Mouse (Mus musculus) MEL (cell line): Measurements from ENCODE around the gene 0610010F05Rik. TPM values are rescaled to one million over a fixed set of nuclear protein-coding genes. Genes with fewer than 3 reads are reported as not detected.
"Not testable (repeated sequence)": the region's sequence is repeated elsewhere in the genome, so short reads cannot be mapped to it uniquely, and the experiment has no call there.

Experiments
- DNase-seq: peaks from one replicate; pipeline ENCODE4 v3.0.0; 2011; ENCODE audit warnings: low read depth, low spot score
- H3K27ac ChIP-seq: 2 replicates; pipeline ENCODE4 v1.5.1; 2012; ENCODE audit warnings: low read depth, mild to moderate bottlenecking, control low read depth, low read length, moderate library complexity; ENCODE audit not compliant: control insufficient read depth
- H3K27me3 ChIP-seq, 2 experiments: fragments of 150-350 bp in 1 of 2; sonication (generic) in 1 of 2; 2 replicates each; pipeline ENCODE4 v1.6.1; 2012; ENCODE audit warnings: low read length in 2 of 2, mild to moderate bottlenecking in 2 of 2, improper control_type of control experiment in 1 of 2, moderate library complexity in 1 of 2; ENCODE audit not compliant: insufficient read depth in 2 of 2, control insufficient read depth in 1 of 2
- H3K36me3 ChIP-seq, 2 experiments: 2 replicates each; pipeline ENCODE4 v1.6.1; 2012 to 2014; ENCODE audit warnings: low read length in 2 of 2, improper control_type of control experiment in 1 of 2, inconsistent platforms in 1 of 2, mild to moderate bottlenecking in 1 of 2; ENCODE audit not compliant: insufficient read depth in 2 of 2, control insufficient read depth in 1 of 2
- H3K4me1 ChIP-seq, 2 experiments: fragments of 150-350 bp in 1 of 2; sonication (generic) in 1 of 2; 2 replicates each; pipeline ENCODE4 v1.6.1; 2012; ENCODE audit warnings: low read length in 2 of 2, improper control_type of control experiment in 1 of 2, mild to moderate bottlenecking in 1 of 2; ENCODE audit not compliant: insufficient read depth in 2 of 2, control insufficient read depth in 1 of 2
- H3K4me3 ChIP-seq, 2 experiments: fragments of 150-350 bp in 1 of 2; sonication (generic) in 1 of 2; 2 replicates each; pipeline ENCODE4 v1.5.1; 2012; ENCODE audit warnings: low read depth in 2 of 2, low read length in 2 of 2, mild to moderate bottlenecking in 2 of 2, moderate library complexity in 2 of 2, control low read depth in 1 of 2, improper control_type of control experiment in 1 of 2; ENCODE audit not compliant: control insufficient read depth in 1 of 2, insufficient read depth in 1 of 2
- H3K79me2 ChIP-seq: 2 replicates; pipeline ENCODE4 v1.6.1; 2012; ENCODE audit warnings: mild to moderate bottlenecking, low read length, moderate library complexity; ENCODE audit not compliant: control insufficient read depth, poor library complexity, insufficient read depth
- H3K9ac ChIP-seq: 2 replicates; pipeline ENCODE4 v1.6.1; 2012; ENCODE audit warnings: low read depth, mild to moderate bottlenecking, control low read depth, low read length, moderate library complexity; ENCODE audit not compliant: control insufficient read depth, poor library complexity, severe bottlenecking
- H3K9me3 ChIP-seq: fragments of 150-350 bp; sonication (generic); replicated peaks from 2 replicates; pipeline ENCODE4 v1.6.1; 2012; ENCODE audit warnings: mild to moderate bottlenecking, low read length, improper control_type of control experiment, moderate library complexity; ENCODE audit not compliant: insufficient read depth
- CHD2 ChIP-seq: IDR thresholded peaks from 2 replicates; pipeline ENCODE4 v1.6.1; 2011; ENCODE audit warnings: low read length, improper control_type of control experiment
- E2F4 ChIP-seq: IDR thresholded peaks from 2 replicates; pipeline ENCODE4 v1.6.1; 2011; ENCODE audit warnings: low read depth, low read length, improper control_type of control experiment, borderline replicate concordance
- ELF1 ChIP-seq: IDR thresholded peaks from 2 replicates; pipeline ENCODE4 v1.6.1; 2014; ENCODE audit warnings: low read depth, mild to moderate bottlenecking, inconsistent platforms, low read length, improper control_type of control experiment, moderate library complexity
- EP300 ChIP-seq, 2 experiments: IDR thresholded peaks; 2 replicates each; pipeline ENCODE4 v1.6.1; 2011; ENCODE audit warnings: improper control_type of control experiment in 2 of 2, low read length in 2 of 2, low read depth in 1 of 2, mild to moderate bottlenecking in 1 of 2
- ETS1 ChIP-seq: IDR thresholded peaks from 2 replicates; pipeline ENCODE4 v1.6.1; 2012; ENCODE audit warnings: low read depth, mild to moderate bottlenecking, inconsistent platforms, low read length, improper control_type of control experiment, moderate library complexity
- GABPA ChIP-seq: IDR thresholded peaks from 2 replicates; pipeline ENCODE4 v1.6.1; 2012; ENCODE audit warnings: low read depth, mild to moderate bottlenecking, inconsistent platforms, low read length, improper control_type of control experiment, moderate library complexity
- GATA1 ChIP-seq: IDR thresholded peaks from 2 replicates; pipeline ENCODE4 v1.6.1; 2011; ENCODE audit warnings: low read depth, low read length, improper control_type of control experiment
- HCFC1 ChIP-seq: IDR thresholded peaks from 2 replicates; pipeline ENCODE4 v1.6.1; 2012; ENCODE audit warnings: low read depth, mild to moderate bottlenecking, inconsistent platforms, low read length, improper control_type of control experiment, moderate library complexity
- KAT2A ChIP-seq: conservative IDR thresholded peaks from 2 replicates; pipeline ENCODE4 v1.6.1; 2012; ENCODE audit warnings: low read depth, low read length, improper control_type of control experiment, inconsistent platforms
- MAX ChIP-seq: IDR thresholded peaks from 2 replicates; pipeline ENCODE4 v1.6.1; 2011; ENCODE audit warnings: low read length, improper control_type of control experiment
- MAZ ChIP-seq: IDR thresholded peaks from 2 replicates; pipeline ENCODE4 v1.6.1; 2012; ENCODE audit warnings: low read depth, mild to moderate bottlenecking, inconsistent platforms, low read length, improper control_type of control experiment
- MXI1 ChIP-seq: IDR thresholded peaks from 2 replicates; pipeline ENCODE4 v1.6.1; 2011; ENCODE audit warnings: mild to moderate bottlenecking, low read depth, low read length, improper control_type of control experiment
- MYB ChIP-seq: IDR thresholded peaks from 2 replicates; pipeline ENCODE4 v1.6.1; 2011; ENCODE audit warnings: mild to moderate bottlenecking, low read depth, low read length, improper control_type of control experiment
- MYC ChIP-seq: IDR thresholded peaks from 2 replicates; pipeline ENCODE4 v1.6.1; 2011; ENCODE audit warnings: low read depth, mild to moderate bottlenecking, low read length, improper control_type of control experiment, moderate library complexity
- NELFE ChIP-seq: IDR thresholded peaks from 2 replicates; pipeline ENCODE4 v1.6.1; 2011; ENCODE audit warnings: low read depth, low read length, improper control_type of control experiment
- POLR2AphosphoS5 ChIP-seq: IDR thresholded peaks from 2 replicates; pipeline ENCODE4 v1.6.1; 2012; ENCODE audit warnings: low read depth, borderline replicate concordance, mild to moderate bottlenecking, inconsistent platforms, low read length, moderate library complexity, mixed read lengths
- SMC3 ChIP-seq: IDR thresholded peaks from 2 replicates; pipeline ENCODE4 v1.6.1; 2011; ENCODE audit warnings: low read depth, low read length, improper control_type of control experiment
- TAL1 ChIP-seq: IDR thresholded peaks from 2 replicates; pipeline ENCODE4 v1.6.1; 2012; ENCODE audit warnings: mild to moderate bottlenecking, inconsistent platforms, low read length, moderate library complexity, mixed read lengths
- TBP ChIP-seq: IDR thresholded peaks from 2 replicates; pipeline ENCODE4 v1.8.0; 2011; ENCODE audit warnings: low read depth, low read length, improper control_type of control experiment
- UBTF ChIP-seq: IDR thresholded peaks from 2 replicates; pipeline ENCODE4 v1.6.1; 2012; ENCODE audit warnings: low read depth, mild to moderate bottlenecking, inconsistent platforms, low read length, improper control_type of control experiment, moderate library complexity, borderline replicate concordance; ENCODE audit not compliant: insufficient read depth
- USF1 ChIP-seq: IDR thresholded peaks from 2 replicates; pipeline ENCODE4 v1.6.1; 2014; ENCODE audit warnings: low read depth, mild to moderate bottlenecking, inconsistent platforms, low read length, improper control_type of control experiment, moderate library complexity
- ZC3H11A ChIP-seq: IDR thresholded peaks from 2 replicates; pipeline ENCODE4 v1.6.1; 2012; ENCODE audit warnings: low read depth, mild to moderate bottlenecking, inconsistent platforms, low read length, improper control_type of control experiment
- ZMIZ1 ChIP-seq: IDR thresholded peaks from 2 replicates; pipeline ENCODE4 v1.6.1; 2012; ENCODE audit warnings: low read depth, mild to moderate bottlenecking, inconsistent platforms, low read length, improper control_type of control experiment, moderate library complexity
- ZNF384 ChIP-seq: IDR thresholded peaks from 2 replicates; pipeline ENCODE4 v1.6.1; 2012; ENCODE audit warnings: low read depth, mild to moderate bottlenecking, inconsistent platforms, low read length, improper control_type of control experiment
- polyA plus RNA-seq, 2 experiments: library from polyadenylated mRNA; stranded (reverse) in 1 of 2; unstranded in 1 of 2; fragments of >175 nt in 1 of 2; fragments of >200 nt in 1 of 2; gene quantifications; 2 replicates each; pipeline versions ENCODE4 v1.2.1 to v1.2.4; 2012; ENCODE audit warnings: low replicate concordance in 2 of 2, low read depth in 1 of 2; ENCODE audit not compliant: insufficient read length in 2 of 2, insufficient read depth in 1 of 2, missing spikeins in 1 of 2
- total RNA-seq: library from RNA; depleted of rRNA; stranded (reverse); fragments of 300-350 nt; gene quantifications from 2 replicates; pipeline ENCODE4 v1.2.3, GENCODE M21; 2012

Gene 0610010F05Rik
- total and polyA plus RNA-seq, 3 experiments: 13.8 to 156 (median 14.1) TPM

DNA sequence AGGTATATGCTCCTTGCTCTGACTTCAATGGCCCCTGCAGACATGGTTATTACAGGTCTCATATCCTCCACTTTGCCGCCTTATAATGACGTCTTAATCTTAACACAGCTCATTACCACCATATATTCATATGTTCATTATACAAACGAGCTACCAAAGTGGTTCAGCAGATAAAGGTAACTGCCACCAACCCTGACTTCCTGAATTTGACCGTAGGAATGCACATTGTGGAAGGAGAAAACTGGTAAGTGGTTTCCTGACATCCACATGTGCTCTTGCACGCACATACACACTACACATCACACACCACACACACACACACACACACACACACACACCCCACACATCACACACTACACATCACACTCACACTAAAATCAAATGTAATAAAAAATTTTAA lies 18.9 kb downstream of the 0610010F05Rik start:
- no peaks in the 10 kb centered on the region for H3K9me3 ChIP-seq
- peaks cover 2 to 19% of the 10 kb centered on the region in 2 experiments; a peak in 3 of 4 replicates for H3K36me3 ChIP-seq
- no peak overlapping the region for H3K9ac ChIP-seq
- no peak for TF ChIP-seq MAZ
- TF ChIP-seq GATA1: peak; percentile 59
- TF ChIP-seq GABPA: no peak
- TF ChIP-seq KAT2A: no peak
- TF ChIP-seq MYC: peak; percentile 68
- TF ChIP-seq EP300 (IDR thresholded peaks at IDR 0.05; ENCODE audit: low read depth in 1 of 2, low read length in 2 of 2): peak; percentile 41 to 79; a peak in 3 of 4 replicates
- TF ChIP-seq ZC3H11A: no peak
- 0 out of 2 replicates have a peak, but pooled peaks have one; percentile 42 for TF ChIP-seq TBP
- TF ChIP-seq MYB: peak; percentile 80
- H3K27ac ChIP-seq: peak overlapping the region; percentile 25; the same call in 1 of the 2 replicates
- H3K4me1 ChIP-seq: peaks cover 12 to 23% of the 10 kb centered on the region in 2 experiments
- no peak overlapping the region for H3K4me3 ChIP-seq
- no peaks in the 10 kb centered on the region for H3K79me2 ChIP-seq
- peak; percentile 75 for DNase-seq
- no peaks in the 10 kb centered on the region for H3K27me3 ChIP-seq

DNA sequence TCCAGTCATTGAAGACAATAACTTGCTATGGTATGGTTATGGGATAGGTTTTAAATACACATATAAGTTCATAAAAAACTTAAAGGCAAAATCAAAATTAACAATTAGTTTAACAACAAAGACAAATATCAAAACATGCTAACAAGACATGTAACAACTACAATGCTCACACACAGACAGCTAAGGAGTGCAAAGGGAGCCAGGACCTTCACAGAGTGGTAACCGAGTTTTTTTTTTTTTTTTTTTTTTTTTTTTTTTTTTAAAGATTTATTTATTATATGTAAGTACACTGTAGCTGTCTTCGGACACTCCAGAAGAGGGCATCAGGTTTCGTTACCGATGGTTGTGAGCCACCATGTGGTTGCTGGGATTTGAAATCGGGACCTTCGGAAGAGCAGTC lies 26.1 kb downstream of the 0610010F05Rik start:
- not testable (repeated sequence) for H3K4me1 ChIP-seq
- TF ChIP-seq ZNF384: peak; percentile 66
- TF ChIP-seq, all 39 proteins: peak for 1; not testable (repeated sequence) for 38
- H3K79me2 ChIP-seq, H3K27me3 ChIP-seq, H3K36me3 ChIP-seq, DNase-seq, H3K9ac ChIP-seq, H3K9me3 ChIP-seq, H3K27ac ChIP-seq, H3K4me3 ChIP-seq: not testable (repeated sequence)

DNA sequence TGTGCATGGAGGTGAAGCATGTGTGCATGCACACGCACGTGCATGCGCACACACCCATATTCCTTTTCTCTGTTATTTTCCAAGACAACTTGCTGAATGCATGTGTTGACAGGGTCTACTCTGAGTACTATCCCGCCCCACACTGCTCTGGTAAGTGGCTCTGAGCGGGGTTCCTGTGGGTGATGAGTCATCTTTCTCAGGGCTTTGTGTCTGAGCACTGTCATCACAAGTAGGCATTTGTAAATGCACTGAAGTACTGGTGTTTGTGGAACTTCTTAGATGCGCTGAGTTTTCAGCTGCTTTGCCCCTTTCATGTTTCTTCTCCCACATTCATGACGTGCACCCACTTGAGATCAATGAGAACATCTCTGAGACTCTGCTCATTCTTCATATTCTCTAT lies 63.3 kb downstream of the 0610010F05Rik start:
- no peaks in the 10 kb centered on the region; a peak in 1 of 4 replicates for H3K36me3 ChIP-seq
- H3K27me3 ChIP-seq: no peaks in the 10 kb centered on the region
- peak; percentile 54 for DNase-seq
- no peaks in the 10 kb centered on the region for H3K4me1 ChIP-seq
- no peak overlapping the region for H3K4me3 ChIP-seq
- H3K9ac ChIP-seq: no peak overlapping the region
- H3K27ac ChIP-seq: no peak overlapping the region
- H3K9me3 ChIP-seq: no peaks in the 10 kb centered on the region
- TF ChIP-seq HCFC1: no peak
- TF ChIP-seq ELF1: no peak
- TF ChIP-seq E2F4: no peak
- TF ChIP-seq NELFE: no peak
- TF ChIP-seq UBTF: no peak
- TF ChIP-seq ZC3H11A: no peak
- TF ChIP-seq ZMIZ1: no peak
- TF ChIP-seq MAX: no peak
- no peak for TF ChIP-seq MXI1
- TF ChIP-seq CHD2: no peak
- no peak for TF ChIP-seq POLR2AphosphoS5
- TF ChIP-seq TBP: no peak
- no peak for TF ChIP-seq ETS1
- no peak for TF ChIP-seq TAL1
- TF ChIP-seq SMC3: no peak
- TF ChIP-seq USF1: no peak
- no peaks in the 10 kb centered on the region for H3K79me2 ChIP-seq
